Mouse (Mus musculus) brain, adult 2 months (tissue): ENCODE measurements around the gene Gas1.

Source experiments
- DNase-seq: peaks from one replicate; pipeline ENCODE4 v3.0.0; 2011; ENCODE audit warnings: low read depth, low spot score

Gas1 gene

GRCm38 (mm10) chr13:60177106-60177796, at the start of gene Gas1:
Gene Gas1 (minus strand): TSS chr13:60177365.
- DNase-seq: peak; percentile 72

DNA sequence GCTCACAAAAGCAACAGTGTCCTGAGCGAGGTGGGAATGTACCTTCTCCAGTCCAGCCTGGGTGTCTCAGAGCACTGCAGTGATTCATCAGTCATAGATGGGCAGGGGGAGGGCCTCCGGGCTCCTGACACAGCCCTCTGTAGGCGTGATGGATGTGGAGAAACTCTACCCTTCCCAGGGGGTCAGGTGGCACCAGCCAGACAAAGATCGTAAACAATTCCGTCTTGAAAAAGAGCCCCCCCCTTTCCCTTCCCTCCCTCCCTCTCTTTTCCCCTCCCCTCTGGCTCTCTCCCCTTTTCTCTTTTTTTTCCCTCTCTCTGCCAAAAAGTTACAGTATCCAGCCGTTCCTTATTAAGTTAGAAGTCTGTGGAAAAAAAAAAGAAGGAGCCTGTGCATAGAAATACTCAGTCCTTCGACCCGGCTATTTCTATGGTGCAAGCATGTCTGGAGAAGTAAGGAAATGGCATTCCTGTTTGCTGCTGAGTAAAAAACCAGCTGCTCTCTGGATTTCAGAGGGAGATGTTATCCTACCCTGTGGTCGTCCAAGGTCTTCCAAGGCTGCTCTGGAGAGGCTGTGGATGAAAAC, 49.2 kb upstream of the Gas1 start:
- no peak for DNase-seq

DNA sequence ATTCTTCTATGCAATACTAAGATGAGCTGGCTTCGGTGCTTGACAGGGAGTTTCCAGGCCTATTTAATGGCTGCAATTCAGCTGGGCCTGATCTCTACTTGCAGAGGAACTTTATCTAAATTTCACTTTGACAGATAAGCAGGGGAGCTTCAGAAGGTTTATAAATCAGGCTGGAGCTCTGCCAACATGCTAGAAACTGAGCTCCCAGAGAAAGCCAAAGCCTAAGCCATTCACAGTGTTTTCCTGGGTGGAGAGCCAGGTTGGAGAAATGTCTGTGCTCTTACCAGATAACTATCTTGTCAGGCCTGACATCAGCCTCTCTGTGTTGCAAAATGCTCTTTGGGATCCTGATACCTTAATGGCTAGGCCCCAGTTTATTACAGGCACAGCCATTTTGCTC, 48.6 kb upstream of the Gas1 start:
- peak; percentile 20 for DNase-seq

DNA sequence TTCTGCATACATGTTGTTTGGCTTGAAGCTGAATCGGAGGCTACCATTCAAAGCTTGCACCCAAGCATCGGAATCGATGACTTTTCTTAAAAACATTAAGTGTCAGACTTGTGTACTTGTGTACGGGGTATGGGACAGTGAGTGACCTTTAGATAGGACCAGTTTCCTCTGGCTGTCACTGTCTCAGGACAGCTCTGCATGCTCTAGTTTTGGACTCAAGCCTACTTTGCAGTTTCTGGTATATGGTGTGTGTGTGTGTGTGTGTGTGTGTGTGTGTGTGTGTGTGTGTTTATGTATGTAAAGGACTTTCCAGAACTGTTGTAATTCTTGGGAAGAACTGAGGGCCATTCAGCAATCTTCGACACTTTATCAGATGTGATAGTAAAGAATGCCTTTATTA, 48.1 kb upstream of the Gas1 start:
- DNase-seq: no peak

- DNase-seq: no peak
These were observed 46.6 kb upstream of the Gas1 start for GRCm38 (mm10) chr13:60223797-60224196.

DNA sequence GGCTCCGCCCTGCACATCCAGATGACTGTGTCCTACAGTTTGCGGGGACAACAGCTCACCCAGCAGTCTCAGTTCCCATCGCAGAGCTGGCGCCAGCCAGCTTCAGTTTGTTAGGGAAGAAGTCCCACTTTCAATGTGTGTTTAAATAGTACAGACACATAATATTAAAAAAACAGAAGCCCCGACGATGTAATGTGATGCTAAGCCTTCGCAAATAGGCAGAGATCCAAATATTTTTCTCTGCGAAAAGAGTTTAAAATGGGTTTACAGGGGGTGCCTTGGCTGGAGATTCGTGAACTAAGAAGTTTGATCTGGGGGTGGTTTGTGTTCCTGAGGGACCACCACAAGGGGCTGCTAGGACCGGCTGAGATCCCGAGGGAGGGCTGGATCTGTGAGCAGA, 45.2 kb upstream of the Gas1 start:
- no peak for DNase-seq

DNA sequence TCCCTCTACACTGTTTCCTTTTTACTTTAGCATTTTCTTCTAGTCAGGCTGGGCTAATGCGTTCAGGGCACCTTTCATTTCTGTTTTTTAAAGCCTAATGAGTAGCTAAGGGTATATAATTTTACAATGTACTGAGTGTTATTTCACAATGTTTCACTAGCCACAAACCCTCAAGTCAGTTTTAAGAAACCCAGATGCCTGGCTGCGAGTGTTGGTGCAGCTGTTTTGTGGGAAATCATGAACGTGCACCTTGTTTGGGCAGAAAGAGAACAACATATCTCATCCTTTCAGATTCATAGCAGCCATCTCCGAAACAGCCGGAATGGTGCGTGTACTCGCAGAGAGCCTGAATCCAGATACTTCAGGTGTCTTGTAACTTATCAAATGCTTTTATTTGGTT, 36.7 kb upstream of the Gas1 start:
- no peak for DNase-seq

DNA sequence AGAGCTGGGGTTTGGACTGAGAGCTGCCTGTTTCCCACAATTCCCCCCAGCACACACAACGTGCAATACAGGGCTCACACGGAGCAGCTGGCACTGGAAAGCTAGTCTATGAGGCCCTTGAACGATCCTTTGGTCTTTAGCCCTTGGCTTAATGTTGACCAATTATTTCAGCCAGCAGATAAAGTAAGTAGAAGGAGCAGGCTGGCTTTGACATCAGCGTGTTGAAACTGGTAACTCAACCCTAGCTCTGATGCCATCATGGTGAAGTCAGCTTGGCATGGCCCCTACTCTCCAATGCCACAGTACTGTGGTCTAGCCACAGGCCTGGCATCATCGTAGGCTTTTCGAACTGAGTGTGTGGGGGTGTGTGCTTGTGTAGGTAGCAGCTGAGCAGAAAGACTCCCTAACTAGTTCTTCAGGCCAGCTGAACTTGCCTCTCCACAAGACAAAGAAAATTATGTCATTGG, 30.0 kb upstream of the Gas1 start:
- no peak for DNase-seq

- no peak for DNase-seq
These were observed 27.6 kb upstream of the Gas1 start for GRCm38 (mm10) chr13:60204746-60205145.

DNA sequence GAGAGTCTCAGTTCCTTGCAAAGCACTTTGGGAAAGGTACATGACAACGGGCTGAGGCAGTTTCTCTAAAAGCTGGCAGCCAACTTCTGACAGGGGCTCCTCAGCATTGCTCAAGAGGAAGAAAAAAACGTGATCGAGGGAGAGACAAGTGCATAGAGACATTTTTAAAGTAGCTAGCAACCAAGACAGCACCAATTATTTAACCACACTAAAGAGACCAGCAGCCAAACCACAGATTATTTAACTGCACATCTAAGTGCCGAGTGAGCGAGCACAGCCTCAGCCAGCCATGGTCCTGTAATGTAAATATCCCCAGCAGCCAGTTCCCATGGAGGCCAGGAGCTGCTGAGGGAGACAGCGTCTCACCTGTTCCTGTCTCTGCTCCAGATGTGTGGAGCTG, 16.1 kb upstream of the Gas1 start:
- no peak for DNase-seq

DNA sequence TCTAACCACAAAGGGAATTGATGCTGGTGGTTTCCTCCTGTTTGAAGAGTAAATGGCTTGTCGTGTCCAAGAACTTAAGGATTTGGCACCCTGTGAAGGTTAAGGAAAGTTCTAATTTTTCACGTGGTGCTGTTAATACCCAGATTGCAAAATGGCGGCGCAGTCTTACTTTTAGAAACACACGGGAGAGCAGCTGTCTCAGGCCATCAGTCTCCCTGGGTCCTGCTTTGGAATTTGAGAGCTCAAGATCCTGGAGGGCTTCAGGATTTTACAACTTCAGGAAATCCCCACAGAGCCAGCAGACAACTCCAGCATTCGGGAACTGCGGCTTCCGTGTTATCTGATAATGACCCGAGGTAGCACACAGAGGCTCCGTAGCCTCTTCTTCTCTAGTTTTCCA, 12.8 kb upstream of the Gas1 start:
- no peak for DNase-seq

- DNase-seq: no peak
These were observed 11.8 kb upstream of the Gas1 start for GRCm38 (mm10) chr13:60188952-60189351.

DNA sequence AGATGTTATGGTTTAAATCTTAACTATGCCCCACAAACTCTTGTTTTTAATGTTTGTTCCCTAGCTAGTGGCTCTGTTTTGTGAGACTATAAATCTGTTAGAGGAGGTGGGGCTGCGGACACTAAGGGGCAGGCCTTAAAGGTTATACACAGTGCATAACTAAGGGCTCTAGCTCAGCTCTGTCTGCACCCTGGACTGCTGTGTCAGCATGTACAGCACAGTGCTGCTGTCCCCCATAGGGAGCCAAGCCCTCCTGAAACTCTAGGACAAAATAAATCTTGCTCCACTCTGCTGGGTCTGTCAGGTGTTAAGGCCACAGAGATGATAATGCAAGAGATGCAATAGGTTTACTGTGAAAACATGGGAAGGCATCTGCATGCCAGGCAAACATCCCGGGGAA, 10.1 kb upstream of the Gas1 start:
- DNase-seq: no peak

DNA sequence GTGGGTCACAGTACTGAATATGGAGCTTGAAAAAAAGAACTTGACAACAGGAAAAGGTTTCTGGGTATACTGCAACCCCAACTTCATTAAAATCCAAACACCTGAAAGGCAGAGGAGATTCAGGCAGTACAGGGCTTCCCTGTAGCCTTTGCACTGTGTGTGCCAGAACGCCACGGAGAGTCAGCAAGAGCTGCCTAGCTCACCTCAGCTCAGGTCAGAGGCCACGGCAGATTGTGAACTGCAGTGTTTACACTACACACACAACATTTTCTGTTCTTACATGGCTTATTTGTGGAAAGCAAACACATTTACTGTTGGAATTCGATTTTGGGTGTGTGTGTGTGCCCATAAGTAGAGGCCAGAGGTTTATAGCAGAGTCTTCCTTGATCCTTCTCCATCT, 5.2 kb upstream of the Gas1 start:
- DNase-seq: no peak

DNA sequence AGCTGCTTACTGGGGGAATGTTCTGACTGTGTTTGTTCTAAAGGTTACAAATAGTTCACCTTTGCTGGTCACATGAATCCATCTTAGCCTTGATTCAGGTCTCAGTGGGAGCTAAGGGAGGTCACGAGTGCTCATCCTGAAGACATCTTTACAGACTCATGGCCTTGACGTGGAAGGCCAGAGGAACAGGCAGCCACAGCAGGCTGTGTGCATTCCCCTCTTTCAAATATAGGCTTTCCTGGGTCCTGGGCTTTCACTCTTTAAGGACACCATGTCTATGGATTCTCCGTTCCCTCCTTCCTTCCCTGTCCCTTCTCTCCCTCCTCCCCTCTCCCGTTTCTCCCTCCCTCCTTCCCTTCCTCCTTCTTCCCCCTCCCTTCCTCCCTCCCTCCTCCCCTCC, 2.5 kb upstream of the Gas1 start:
- no peak for DNase-seq

- peak; percentile 94 for DNase-seq
These were observed 1.3 kb upstream of the Gas1 start for GRCm38 (mm10) chr13:60178416-60178815.

DNA sequence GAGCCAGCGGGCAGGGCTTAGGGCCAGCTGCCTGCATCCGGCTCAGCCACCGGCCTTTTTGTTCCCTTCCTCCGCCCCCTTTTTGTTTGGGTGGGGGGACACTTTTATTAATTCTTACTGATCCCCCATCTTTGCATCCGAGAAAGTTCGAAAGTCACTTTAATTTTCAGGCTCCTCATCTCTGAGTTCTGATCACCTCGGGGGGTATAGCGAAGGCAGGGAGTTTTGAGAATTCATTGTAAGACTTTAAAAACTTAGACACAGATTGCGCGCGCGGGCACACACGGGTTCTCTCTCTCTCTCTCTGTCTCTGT, 589 bp upstream of the Gas1 start:
- DNase-seq: no peak

GRCm38 (mm10) chr13:60176776-60177105, 424 bp downstream of the Gas1 start:
- no peak for DNase-seq

GRCm38 (mm10) chr13:60176136-60176775, 909 bp downstream of the Gas1 start:
- peak; percentile 74 for DNase-seq

DNA sequence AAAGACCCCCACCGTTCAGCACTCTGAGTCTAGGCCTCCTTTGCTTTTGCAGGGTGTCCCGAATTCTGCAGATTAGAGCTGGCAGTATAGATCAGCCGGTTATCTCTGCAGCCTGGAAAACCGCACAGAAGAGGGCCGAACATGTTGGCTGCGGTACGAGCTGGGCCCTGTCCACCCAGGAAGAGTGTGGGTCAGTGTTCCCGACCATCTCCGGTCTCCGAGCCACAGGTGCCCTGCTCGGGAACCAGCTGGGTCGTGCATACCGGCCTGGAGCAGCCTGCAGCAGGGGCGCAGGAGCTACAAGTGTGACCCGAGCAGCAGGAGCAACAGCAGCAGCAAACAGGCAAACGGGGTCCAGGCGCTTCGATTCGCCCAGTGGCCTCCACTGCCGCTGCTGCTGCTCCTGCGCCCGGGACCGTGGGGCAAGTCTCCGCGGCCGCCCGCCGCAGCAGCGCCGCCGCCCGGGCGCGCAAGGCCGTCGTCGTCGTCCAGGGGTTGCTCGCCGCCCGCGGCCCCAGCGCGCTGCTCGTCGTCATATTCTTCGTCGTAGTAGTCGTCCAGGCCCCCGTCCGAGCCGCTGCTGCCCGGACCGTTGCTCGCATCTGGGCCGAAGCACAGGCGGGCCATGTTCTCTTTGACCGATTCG, 1.6 kb downstream of the Gas1 start:
- no peak for DNase-seq

DNA sequence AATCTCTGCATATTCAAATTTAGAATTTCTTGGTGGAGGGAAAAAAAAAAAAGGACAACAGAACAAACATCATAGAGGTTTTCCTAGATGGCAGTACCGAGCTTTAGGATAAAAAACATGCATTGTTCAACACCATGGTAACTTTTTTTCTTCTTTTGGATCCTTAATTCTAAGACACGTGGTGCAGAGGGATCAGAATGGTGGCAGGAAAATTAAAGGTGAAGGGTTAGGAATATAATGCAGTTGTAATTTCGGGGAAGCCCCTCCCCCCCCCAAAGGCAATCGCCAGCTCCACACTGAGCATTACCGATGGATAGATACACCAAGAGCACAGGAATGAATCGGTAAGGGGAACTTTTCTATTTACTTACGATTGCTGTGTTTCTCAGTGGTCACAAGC, 2.2 kb downstream of the Gas1 start:
- DNase-seq: peak; percentile 11

DNA sequence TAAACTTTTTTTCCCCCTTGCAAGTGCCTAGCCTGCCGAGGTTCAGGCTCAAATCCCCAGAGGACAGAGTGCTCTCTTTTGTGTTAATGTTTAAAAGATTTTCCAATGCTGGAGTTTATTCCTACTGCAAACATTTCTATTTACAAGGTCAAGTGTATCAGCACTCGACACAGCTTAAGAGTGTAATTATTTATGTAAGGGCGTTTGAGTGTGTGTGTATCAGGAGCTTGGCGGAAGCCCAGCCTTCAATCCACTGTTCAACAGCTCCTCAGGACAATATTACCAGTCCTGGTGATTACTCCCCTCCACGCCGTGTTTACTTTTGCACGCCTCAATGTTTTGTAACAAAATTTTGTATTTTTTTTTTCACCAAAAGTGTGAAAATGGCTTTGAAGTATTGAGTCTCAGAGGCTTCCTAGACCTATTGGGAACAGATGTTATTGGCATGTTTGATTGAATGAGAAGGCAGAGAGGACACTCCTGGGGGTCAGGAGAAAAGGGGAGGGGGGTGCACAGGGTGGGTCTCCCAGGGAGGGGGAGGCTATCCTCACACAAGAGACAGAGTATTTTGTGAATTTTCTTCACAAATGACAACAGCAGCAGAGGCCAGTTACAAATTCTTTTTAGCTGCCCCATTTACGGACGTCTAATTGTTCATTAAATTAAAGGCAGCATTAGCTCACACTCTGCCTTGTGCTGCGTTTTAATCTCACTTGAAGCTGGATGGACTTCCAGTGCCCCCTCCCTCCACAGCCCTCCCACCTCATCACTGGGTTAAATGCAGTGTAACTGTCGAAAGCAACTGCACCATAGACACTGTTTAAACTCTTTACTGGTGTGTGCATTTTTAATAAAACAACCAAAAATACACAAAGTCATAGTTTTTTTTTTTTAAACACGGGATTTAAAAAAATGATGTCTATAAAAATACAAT, 3.3 kb downstream of the Gas1 start:
- no peak for DNase-seq
